Mouse (Mus musculus) embryonic fibroblast, embryonic 13.5 days (primary cell): ENCODE data around the gene Rpl14.

Experiments used
- CTCF ChIP-seq: IDR thresholded peaks from 2 replicates; pipeline ENCODE4 v1.5.1; 2011; ENCODE audit warnings: mild to moderate bottlenecking, control low read depth, low read length, moderate library complexity, borderline replicate concordance; ENCODE audit not compliant: insufficient read depth
- POLR2A ChIP-seq: IDR thresholded peaks from 2 replicates; pipeline ENCODE4 v1.6.1; 2011; ENCODE audit warnings: low read depth, mild to moderate bottlenecking, control low read depth, low read length, moderate library complexity

DNA sequence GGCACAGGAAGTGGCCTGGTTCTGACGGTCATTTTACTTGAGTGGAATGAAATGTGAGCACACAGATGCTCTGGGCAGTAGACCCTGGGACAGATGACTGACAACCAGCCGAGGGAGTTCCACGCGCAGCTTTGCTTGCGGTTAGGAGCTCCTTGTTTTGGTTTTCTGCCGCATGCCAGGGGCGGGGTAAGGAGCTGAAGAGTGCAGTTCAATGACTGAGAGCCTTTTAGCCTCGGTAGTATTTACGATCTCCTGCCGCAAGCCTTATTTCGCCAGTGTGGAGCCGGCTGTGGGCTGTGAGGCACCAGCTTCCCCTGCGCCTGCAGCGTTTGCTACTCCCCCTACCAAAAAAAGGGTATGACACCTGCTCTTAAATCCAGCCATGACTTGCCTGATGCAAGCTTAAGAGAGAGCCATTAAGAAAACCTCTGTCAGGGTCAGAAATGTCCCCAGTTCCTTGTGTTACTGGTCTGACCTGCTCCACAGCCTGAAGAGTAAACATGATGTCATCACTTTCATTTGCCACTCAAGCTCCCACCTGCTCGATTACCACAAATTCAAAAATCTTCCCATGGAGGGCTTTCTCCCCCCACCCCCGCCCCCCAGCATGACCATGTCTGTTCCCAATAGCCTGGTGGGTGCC lies 24.1 kb upstream of the Rpl14 start:
- TF ChIP-seq CTCF (no peak), POLR2A (no peak)
